Mouse (Mus musculus) embryonic facial prominence, embryonic 14.5 days (tissue): ENCODE measurements at regions not wholly inside any gene's neighbourhood (a gene's known extent, or its start where the extent isn't known, plus 50 kb on each side); places are given as distances from the start of the nearest gene placed in this dataset.

Experiments used
- ATAC-seq: fragments of 200-750 bp; cut with Nextera tagmentation; 2 replicates; pipeline ENCODE4 v1.8.0; 2017; ENCODE audit warnings: low read depth, moderate number of reproducible peaks, moderate TSS enrichment
- DNase-seq: peaks from one replicate; pipeline ENCODE4 v3.0.0-alpha.2; 2015; ENCODE audit warnings: low spot score
- H3K27ac ChIP-seq: fragments of 300-500 bp; sonication (generic); replicated peaks from 2 replicates; pipeline ENCODE4 v1.5.1; 2014; ENCODE audit warnings: low read depth, mild to moderate bottlenecking, low read length, moderate library complexity
- H3K27me3 ChIP-seq: fragments of 300-500 bp; sonication (generic); replicated peaks from 2 replicates; pipeline ENCODE4 v1.6.1; 2014; ENCODE audit warnings: low read length; ENCODE audit not compliant: control insufficient read depth, insufficient read depth
- H3K36me3 ChIP-seq: fragments of 300-500 bp; sonication (generic); 2 replicates; pipeline ENCODE4 v1.6.1; 2014; ENCODE audit warnings: low read length, mixed read lengths; ENCODE audit not compliant: control insufficient read depth, insufficient read depth
- H3K4me1 ChIP-seq: fragments of 300-500 bp; sonication (generic); 2 replicates; pipeline ENCODE4 v1.6.1; 2014; ENCODE audit warnings: antibody characterized with exemption, low read length; ENCODE audit not compliant: control insufficient read depth, insufficient read depth
- H3K4me2 ChIP-seq: fragments of 300-500 bp; sonication (generic); 2 replicates; pipeline ENCODE4 v1.6.1; 2014; ENCODE audit warnings: low read depth, mild to moderate bottlenecking, low read length, moderate library complexity, mixed read lengths
- H3K4me3 ChIP-seq: fragments of 300-500 bp; sonication (generic); 2 replicates; pipeline ENCODE4 v1.5.1; 2014; ENCODE audit warnings: low read depth, mild to moderate bottlenecking, low read length
- H3K9ac ChIP-seq: fragments of 300-500 bp; sonication (generic); 2 replicates; pipeline ENCODE4 v1.6.1; 2014; ENCODE audit warnings: low read depth, mild to moderate bottlenecking, low read length, moderate library complexity, mixed read lengths
- H3K9me3 ChIP-seq: fragments of 300-500 bp; sonication (generic); 2 replicates; pipeline ENCODE4 v1.6.1; 2016; ENCODE audit warnings: low read length; ENCODE audit not compliant: control insufficient read depth
- WGBS: fragments of 180-500 bp; shearing (Covaris S2); extraction: QIAGEN DNeasy Blood & Tissue Kit; methylation state at CpG from one replicate; pipeline ENCODE4 v1.1.7; 2014; 5-methylcytosine and 5-hydroxymethylcytosine counted together

DNA sequence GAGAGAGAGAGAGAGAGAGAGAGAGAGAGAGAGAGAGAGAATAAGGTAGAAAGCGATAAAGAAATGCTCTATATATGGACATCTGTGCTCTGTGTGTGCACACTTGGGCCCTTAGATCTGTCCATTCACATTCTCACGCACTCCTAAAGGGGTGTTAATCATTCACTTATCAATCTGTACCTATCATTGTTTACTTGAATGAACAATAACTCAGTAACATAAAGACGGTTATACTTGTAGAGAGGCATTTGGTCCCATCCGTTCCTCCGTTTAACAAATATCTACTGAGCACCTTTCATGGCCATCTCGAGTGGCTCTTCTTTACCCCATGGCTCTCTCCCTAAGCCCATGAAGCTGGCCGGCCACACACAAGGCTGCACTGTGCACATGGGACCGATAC is 114.3 kb upstream of the Cpm start:
- Histone ChIP-seq H3K27ac (no peak overlapping the region), H3K4me3 (no peak overlapping the region)
- no peak for DNase-seq

DNA sequence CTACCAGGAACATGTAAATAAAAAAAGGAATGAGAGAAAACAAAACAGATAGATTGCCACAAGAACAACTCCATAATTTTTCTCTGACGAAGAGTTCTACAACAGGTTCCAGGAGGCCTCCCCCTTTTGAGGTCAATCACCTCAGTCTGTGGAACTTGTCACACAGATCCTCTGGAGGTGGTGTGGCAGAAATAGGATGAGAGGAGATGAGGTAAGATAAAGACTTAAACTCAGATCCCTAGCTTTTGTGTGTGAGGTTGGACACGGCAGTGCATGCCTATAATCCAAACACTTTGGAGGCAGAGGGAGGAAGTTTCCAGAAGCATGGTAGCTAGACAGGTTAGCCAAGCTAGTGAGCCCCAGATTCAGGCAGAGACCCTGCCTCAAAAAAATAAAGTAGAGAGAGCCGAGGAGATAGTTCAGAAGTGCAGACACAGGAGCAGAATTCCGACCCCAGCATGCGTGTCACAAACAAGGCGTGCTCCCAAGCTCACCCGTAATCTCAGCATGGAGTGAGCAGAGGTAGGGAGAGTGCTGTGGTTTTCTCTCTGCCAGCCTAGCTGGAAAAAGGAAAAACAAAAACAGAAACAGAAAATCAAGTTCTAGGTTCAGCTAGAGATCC is 115.3 kb upstream of the Cpm start:
- no peak for ATAC-seq

More for the DNA sequence above, 114.3 kb upstream of the Cpm start:
- Histone ChIP-seq H3K4me2 (no peak overlapping the region), H3K4me1 (no peaks in the 10 kb centered on the region), H3K36me3 (no peaks in the 10 kb centered on the region), H3K9me3 (no peaks in the 10 kb centered on the region), H3K27me3 (no peaks in the 10 kb centered on the region), H3K9ac (no peak overlapping the region)
- ATAC-seq = no peak
- 92% methylated on average over 8 of the region's 8 CpGs for WGBS

DNA sequence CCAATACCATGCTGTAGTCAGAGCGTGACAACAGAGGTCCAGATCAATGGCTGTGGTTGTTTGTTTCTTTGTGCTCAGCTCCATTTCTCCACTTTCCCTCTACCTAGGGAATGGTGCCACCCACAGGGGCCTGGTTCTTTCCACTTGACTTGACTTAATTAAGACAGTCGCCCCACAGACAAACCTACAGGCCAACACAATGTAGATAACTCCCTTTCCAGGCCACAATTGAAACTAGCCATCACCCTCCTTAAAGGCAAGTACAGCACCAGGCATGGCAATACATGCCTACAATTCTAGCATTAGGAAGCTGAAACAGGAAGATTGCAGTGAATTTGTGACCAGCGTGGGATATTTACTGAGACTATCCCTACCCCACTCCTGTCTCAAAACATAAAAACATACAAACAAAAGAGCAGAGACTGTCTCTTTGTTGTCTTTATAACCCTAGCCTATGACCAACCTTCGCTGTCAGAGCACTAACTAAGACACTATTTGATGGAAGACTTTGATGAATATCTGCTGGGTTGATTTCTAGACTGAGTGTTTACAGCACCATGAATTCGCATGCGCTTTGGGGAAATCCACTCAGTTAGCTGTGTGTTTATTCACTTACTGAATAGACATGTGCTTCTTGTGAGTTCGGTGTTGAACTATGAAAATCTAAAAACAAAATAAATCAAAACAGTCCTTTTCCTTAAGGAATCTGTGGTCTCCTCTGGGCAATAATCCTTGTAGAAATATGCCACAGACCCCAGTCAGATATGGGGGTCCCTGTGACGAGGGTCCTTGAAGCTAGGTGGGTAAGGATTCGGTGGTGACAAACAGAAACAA is 116.7 kb upstream of the Cpm start:
- Histone ChIP-seq H3K4me2 (no peak overlapping the region), H3K36me3 (no peaks in the 10 kb centered on the region), H3K9me3 (no peaks in the 10 kb centered on the region), H3K27me3 (no peaks in the 10 kb centered on the region), H3K4me1 (no peaks in the 10 kb centered on the region), H3K4me3 (no peak overlapping the region), H3K9ac (no peak overlapping the region), H3K27ac (no peak overlapping the region)
- ATAC-seq = no peak
- 83% methylated on average over 9 of the region's 9 CpGs for WGBS
- no peak for DNase-seq

More for the DNA sequence above, 115.3 kb upstream of the Cpm start:
- Histone ChIP-seq H3K4me1 (no peaks in the 10 kb centered on the region), H3K27ac (no peak overlapping the region), H3K36me3 (no peaks in the 10 kb centered on the region), H3K4me2 (no peak overlapping the region), H3K27me3 (no peaks in the 10 kb centered on the region), H3K9ac (no peak overlapping the region), H3K9me3 (no peaks in the 10 kb centered on the region), H3K4me3 (no peak overlapping the region)
- 92% methylated on average over 7 of the region's 7 CpGs for WGBS
- DNase-seq = no peak

DNA sequence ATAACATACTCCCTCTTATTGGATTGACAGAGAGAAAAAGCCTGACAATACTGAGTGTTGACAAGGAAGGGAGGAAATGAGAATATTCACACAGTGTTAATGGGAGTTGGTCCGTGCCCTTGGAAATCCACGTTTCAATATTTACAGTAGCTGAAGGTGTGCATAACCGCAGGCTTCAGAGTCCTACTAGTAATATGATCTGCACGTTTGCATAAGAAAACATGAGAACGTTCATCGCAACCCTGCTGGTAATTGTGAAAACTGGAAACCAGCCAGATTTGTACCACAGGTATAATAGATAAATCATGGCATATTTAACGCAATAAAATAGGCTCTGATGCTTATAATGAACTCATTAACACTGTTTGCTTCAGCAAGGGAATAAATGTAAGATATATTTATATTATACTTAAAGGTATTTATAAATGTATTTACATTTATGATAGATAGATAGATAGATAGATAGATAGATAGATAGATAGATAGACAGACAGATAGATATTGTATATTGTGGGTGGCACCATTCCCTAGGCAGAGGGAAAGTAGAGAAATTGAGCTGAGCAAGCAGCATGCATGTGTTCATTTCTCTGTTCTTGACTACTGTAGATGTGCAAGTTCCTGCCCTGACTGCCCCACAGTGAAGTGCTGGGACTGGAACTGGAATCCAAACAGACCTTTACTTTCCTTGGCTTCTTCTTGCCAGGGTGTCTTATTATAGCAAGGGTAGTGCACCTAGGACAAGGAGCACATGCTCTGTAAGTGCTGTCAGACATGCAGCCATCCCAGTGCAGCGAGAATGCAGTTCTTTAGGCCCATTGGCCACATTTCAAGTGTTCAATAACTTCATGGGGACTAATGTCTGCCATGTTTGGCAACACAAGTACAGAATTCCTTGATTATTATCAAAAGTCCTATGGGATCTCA is 117.6 kb upstream of the Cpm start:
- ATAC-seq = peak; percentile 62; the same call in 1 of the 2 replicates
- H3K27ac ChIP-seq = no peak overlapping the region
- no peak overlapping the region for H3K4me3 ChIP-seq
- H3K27me3 ChIP-seq = no peaks in the 10 kb centered on the region
- H3K4me1 ChIP-seq = no peaks in the 10 kb centered on the region
- no peak for DNase-seq
- no peak overlapping the region for H3K4me2 ChIP-seq
- no peaks in the 10 kb centered on the region for H3K9me3 ChIP-seq
- H3K36me3 ChIP-seq = no peaks in the 10 kb centered on the region
- 63% methylated on average over 8 of the region's 8 CpGs for WGBS
- H3K9ac ChIP-seq = no peak overlapping the region

DNA sequence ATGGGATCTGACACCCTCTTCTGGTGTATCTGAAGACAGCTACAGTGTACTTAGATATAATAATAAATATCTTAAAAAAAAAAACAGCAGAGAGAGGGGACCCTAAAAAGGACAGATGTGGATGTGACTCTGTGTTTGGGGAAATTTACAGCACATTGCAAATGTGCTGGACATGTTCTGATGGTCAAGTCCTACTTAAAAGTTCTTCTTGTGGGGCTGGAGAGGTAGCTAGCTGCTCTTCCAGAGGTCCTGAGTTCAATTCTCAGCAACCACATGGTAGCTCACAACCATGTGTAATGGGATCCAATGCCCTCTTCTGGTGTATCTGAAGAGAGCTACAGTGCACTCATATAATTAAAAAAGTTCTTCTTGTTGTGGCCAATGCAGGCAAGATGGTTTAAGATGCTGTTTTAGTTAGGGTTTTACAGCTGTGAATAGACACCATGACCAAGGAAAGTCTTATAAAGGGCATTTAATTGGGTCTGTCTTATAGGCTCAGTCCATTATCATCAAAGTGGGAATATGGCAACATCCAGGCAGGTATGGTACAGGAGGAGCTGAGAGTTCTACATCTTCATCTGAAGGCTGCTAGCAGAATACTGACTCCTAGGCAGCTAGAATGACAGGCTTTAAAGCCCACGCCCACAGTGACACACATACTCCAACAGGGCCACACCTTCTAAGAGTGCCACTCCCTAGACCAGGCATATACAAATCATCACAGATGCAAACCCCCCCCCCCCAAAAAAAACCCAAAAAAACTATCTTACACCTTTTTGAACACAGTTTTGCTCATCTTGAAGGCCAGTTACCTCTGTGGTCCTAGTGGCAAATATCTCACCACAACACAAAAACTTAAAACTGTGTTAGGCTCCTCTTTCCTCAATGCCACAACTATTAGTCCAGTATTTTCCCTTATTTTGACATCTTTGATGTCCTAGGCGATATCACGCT is 118.5 kb upstream of the Cpm start:
- ATAC-seq (no peak), DNase-seq (no peak)
- H3K27ac ChIP-seq = no peak overlapping the region
- WGBS = 89% methylated on average over 3 of the region's 3 CpGs
- H3K36me3 ChIP-seq = no peaks in the 10 kb centered on the region
- no peak overlapping the region for H3K4me3 ChIP-seq
- H3K9ac ChIP-seq = no peak overlapping the region
- H3K9me3 ChIP-seq = no peaks in the 10 kb centered on the region
- H3K4me2 ChIP-seq = no peak overlapping the region
- no peaks in the 10 kb centered on the region for H3K4me1 ChIP-seq
- H3K27me3 ChIP-seq = no peaks in the 10 kb centered on the region

DNA sequence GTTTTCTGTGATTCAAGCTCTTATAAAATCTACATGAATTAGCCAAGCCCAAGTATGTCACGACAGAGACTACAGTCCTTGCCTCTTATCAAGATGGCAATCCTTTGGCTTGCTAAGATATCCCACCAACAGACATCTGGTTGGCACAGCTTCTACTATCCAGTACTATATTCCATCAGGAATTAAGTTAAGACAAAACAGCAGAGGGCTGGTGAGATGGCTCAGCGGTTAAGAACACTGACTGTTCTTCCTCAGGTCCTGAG is 119.1 kb upstream of the Cpm start:
- H3K27me3 ChIP-seq = no peaks in the 10 kb centered on the region
- H3K9ac ChIP-seq = no peak overlapping the region
- H3K4me1 ChIP-seq = no peaks in the 10 kb centered on the region
- ATAC-seq (no peak), DNase-seq (no peak)
- no peak overlapping the region for H3K4me2 ChIP-seq
- no peak overlapping the region for H3K27ac ChIP-seq
- H3K9me3 ChIP-seq = no peaks in the 10 kb centered on the region
- 86% methylated on average over 2 of the region's 2 CpGs for WGBS
- H3K4me3 ChIP-seq = no peak overlapping the region
- no peaks in the 10 kb centered on the region for H3K36me3 ChIP-seq

DNA sequence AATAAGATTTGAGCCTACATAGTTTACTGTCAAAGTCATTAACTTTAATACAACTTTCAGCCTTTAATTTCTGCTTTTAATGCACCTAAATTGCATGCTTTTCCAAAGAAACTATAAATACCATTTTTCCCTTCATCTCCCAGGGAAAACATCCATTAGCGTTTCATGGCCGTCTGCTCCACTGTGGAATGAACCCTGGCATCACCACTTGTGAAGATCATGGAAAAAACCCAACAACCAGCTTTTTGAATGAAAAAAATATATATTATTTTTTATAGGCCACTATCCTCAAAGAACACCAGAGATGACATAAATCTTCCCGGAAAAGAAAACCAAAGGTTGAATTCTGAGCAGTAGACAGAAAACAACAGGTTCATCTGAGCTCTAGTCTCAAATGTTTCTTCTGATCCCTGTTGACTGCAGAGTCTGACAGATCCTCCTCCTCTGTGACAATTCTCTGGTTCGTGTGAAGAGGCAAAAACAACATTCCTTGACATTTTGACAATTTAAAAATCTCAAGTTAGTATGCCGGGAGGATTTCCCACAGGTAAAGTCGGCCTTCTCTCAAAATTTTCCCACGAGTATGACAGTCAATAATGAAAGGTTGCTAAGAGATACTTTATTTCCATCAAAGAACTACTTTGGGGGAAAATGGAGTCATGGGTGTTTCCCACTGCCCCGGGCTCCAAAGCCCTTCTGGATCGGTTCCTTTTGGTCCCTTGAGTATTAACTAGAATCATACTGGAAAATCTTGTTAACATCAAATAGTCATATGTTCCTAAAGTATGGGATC is 119.7 kb upstream of the Cpm start:
- DNase-seq = no peak
- 65% methylated on average over 9 of the region's 9 CpGs for WGBS
- H3K36me3 ChIP-seq = no peaks in the 10 kb centered on the region
- H3K9me3 ChIP-seq = no peaks in the 10 kb centered on the region
- no peak overlapping the region for H3K4me2 ChIP-seq
- H3K27ac ChIP-seq = no peak overlapping the region
- no peaks in the 10 kb centered on the region for H3K27me3 ChIP-seq
- H3K4me1 ChIP-seq = no peaks in the 10 kb centered on the region
- H3K9ac ChIP-seq = no peak overlapping the region
- no peak for ATAC-seq
- H3K4me3 ChIP-seq = no peak overlapping the region
